Mouse (Mus musculus) cerebellum, adult 2 months (tissue): ENCODE data around the gene Hoxa1.

Source experiments
- CTCF ChIP-seq: fragments of 200-500 bp; IDR thresholded peaks from 2 replicates; pipeline ENCODE4 v1.5.1; 2011; ENCODE audit warnings: low read depth, mild to moderate bottlenecking, control low read depth, low read length, moderate library complexity, borderline replicate concordance; ENCODE audit not compliant: insufficient read depth
- POLR2A ChIP-seq: fragments of 200-500 bp; IDR thresholded peaks from 2 replicates; pipeline ENCODE4 v1.6.1; 2011; ENCODE audit warnings: low read length, control low read depth, borderline replicate concordance; ENCODE audit not compliant: insufficient read depth

DNA sequence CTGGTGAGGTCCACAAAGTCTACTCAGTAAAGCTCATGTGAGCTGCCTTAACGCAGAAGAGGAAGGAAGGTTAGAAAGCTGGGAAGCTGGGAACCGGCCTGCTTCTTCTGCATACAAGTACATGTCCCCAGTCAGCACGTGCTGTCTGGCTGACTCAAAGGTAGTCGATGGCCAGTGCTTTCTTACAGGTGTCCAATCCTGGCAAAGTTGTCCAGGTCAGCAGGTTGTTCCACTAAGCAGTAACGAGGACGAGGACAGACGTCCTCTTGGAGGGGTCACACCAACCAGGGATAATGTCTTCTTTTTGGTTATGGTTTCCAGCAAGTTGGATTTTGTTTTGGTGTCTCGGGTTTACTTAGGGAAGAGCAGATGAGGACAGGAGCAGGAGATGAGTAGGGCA is 31.8 kb upstream of the Hoxa1 start:
- TF ChIP-seq CTCF = no peak
- TF ChIP-seq POLR2A = no peak
